Mouse (Mus musculus): ENCODE results near the gene Zfp653. TPM values are rescaled to one million over a fixed set of nuclear protein-coding genes. Genes with fewer than 3 reads are reported as not detected.

The Zfp653 gene
- 0.16 TPM for polyA plus RNA-seq (2014; fragmentation: Illumina TruSeq; extraction: RNeasy Lipid Tissue Mini Kit (QIAGEN cat#74804); ENCODE audit: low read depth, low replicate concordance)

DNA sequence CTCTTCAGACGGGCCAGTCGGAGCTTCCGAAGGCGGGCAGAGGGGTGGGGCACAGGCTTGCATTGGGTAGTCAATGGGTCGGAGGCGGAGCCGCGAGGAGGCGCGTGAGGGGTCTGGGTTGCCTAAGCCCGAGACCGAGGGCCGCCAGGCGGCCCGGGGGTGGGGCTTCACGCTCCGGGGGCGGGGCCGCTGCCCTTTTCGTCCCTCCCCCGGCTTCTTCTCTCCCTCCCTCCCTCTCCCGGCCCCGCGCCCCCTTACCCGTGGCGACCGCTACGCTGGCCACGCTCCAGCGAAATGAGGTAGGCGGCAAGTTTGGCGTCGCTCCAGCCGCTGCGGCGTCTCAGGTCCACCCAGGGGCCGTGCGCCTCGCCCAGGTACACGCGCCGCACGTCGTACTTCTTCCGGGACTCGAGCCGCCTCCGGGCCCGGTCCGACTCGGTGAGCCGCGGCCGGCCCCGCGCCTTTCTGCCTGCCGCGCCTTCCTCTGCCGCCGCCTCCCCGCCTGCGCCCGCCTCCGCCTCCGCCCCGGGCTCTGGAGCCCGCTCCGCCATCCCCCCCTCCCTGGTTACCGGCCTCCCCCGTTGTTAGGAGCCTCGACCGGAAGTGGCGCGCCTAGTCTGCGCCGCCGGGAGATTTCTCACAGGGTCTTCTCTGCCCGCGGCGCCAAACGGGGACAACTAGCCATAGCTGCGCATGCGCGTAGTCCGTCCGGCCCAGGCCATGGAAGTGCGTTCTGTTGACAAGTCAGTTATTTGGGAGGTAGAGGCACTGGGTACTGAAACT, at the start of gene Zfp653, which contains the start of gene Gm49318:
Zfp653 (minus strand) TSS at position 586 of the 783 bp plus-strand sequence.
Gm49318 (minus strand) TSS at position 469 of the 783 bp plus-strand sequence.

GRCm38 (mm10) chr9:22116740-22117426, 45.7 kb upstream of the Zfp653 start, which contains the start of gene Elof1:
Gene Elof1, minus strand, starts transcription at chr9:22117172.

DNA sequence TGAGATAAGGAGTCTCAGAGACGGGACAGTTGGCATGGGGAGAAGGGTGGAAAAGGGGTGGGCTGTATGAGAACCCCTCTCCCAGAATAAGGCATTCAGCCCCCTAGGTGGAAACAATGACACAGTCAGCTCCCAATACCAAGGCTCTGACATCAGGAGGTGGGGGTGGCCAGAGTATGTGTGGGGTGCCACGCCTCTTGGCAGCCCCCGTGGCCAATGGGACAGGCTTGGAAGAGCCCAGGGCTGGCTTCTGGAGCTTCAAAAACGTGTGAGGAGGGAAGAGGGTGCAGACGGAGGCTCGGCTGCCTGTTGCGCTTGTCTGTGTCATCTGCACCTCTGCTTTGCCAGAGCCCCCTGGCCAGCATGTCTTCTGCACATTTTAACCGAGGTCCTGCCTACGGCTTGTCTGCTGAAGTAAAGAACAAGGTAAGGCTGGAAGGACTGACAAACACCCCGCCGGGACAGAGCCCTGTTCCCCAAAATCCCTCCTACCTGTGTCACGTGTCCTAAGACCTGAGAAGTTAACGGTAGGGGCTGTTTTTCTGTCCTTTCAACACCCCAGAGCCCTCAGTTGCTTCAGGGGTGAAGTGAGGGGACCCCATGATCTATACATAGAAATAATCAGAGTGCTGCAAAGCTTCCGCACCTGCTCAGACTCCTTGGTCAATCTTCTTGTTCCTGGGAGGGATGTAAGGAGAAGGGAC, 28.0 kb upstream of the Zfp653 start, which contains the start of gene Cnn1:
Cnn1 (plus strand) TSS at position 224 of the 704 bp plus-strand sequence.

DNA sequence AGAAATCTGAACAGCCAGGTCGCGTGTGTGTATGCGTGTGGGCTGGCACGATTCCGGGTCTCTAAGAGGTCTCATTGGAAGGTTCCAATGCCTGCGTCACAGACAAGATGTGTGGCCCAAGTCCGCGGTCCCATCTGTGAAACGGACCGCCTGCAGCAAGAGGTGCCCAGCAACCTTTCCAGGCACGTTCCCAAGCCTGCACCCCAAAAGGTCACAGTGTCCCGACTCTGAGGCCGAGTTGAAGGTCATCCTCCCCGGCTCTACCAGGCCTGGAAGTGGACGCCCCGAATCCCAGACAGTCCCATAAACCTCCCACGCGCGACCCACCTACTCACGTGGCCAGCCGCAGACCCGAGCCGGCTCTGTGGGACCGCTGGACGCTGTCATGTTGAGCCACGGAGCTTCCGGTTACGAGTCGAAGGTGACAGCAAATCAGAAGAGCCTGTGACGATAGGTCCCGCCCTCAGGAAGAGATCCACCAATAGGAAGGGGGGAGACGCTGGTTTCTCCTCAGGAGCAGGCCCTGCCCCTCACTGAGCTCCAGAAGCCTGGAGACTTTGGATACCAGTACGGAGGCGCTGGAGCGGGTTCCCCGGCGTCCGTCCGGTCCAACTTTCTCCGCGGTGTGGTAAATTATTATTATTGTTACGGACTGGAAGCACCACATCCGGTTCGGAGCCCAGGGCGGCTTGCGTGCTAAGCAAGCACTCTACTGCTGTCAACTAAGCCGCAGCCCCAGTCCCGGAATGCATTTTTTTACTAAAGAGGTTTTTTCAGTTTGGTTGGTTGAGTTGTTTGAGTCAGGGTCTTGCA, 14.1 kb upstream of the Zfp653 start, which contains the start of gene Ecsit:
Ecsit (minus strand) TSS at position 417 of the 813 bp plus-strand sequence.

DNA sequence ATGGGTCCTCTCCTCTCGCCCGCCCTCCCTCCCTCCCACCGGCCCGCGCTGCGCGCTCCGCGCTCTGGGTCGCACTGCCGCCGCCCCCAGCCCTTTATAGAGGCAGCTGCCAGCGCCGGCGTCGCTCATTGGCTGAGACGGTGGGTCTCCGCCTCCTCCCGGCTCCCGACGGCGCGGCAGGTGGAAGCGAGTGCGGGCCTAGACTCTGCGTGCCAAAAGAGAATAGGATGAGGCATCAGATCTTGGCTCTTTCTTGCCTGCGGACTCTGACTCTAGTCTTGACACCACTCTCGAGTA, 19.3 kb downstream of the Zfp653 start, which contains the start of gene Elavl3:
Elavl3 (minus strand) TSS at position 66 of the 297 bp plus-strand sequence.

Other genes with a start within 250 kb of the Zfp653 start
- not detected for gene Angptl8, start 235.9 kb downstream of the Zfp653 start, polyA plus RNA-seq (2014; fragmentation: Illumina TruSeq; extraction: RNeasy Lipid Tissue Mini Kit (QIAGEN cat#74804); ENCODE audit: low read depth, low replicate concordance)
- 3.0 TPM for gene Dock6, start 218.7 kb downstream of the Zfp653 start, polyA plus RNA-seq (2014; fragmentation: Illumina TruSeq; extraction: RNeasy Lipid Tissue Mini Kit (QIAGEN cat#74804); ENCODE audit: low read depth, low replicate concordance)
- gene Rab3d, start 153.2 kb downstream of the Zfp653 start, polyA plus RNA-seq (2014; fragmentation: Illumina TruSeq; extraction: RNeasy Lipid Tissue Mini Kit (QIAGEN cat#74804); ENCODE audit: low read depth, low replicate concordance) = 1.9 TPM
- not detected for gene Ccdc159, start 143.9 kb downstream of the Zfp653 start, polyA plus RNA-seq (2014; fragmentation: Illumina TruSeq; extraction: RNeasy Lipid Tissue Mini Kit (QIAGEN cat#74804); ENCODE audit: low read depth, low replicate concordance)
- 0.97 TPM for gene Tmem205, start 143.8 kb downstream of the Zfp653 start, polyA plus RNA-seq (2014; fragmentation: Illumina TruSeq; extraction: RNeasy Lipid Tissue Mini Kit (QIAGEN cat#74804); ENCODE audit: low read depth, low replicate concordance)
- not detected for gene Plppr2, start 134.3 kb downstream of the Zfp653 start, polyA plus RNA-seq (2014; fragmentation: Illumina TruSeq; extraction: RNeasy Lipid Tissue Mini Kit (QIAGEN cat#74804); ENCODE audit: low read depth, low replicate concordance)
- 6.1 TPM for gene Swsap1, start 115.6 kb downstream of the Zfp653 start, polyA plus RNA-seq (2014; fragmentation: Illumina TruSeq; extraction: RNeasy Lipid Tissue Mini Kit (QIAGEN cat#74804); ENCODE audit: low read depth, low replicate concordance)
- not detected for gene Epor, start 107.9 kb downstream of the Zfp653 start, polyA plus RNA-seq (2014; fragmentation: Illumina TruSeq; extraction: RNeasy Lipid Tissue Mini Kit (QIAGEN cat#74804); ENCODE audit: low read depth, low replicate concordance)
- 2.5 TPM for gene Rgl3, start 81.9 kb downstream of the Zfp653 start, polyA plus RNA-seq (2014; fragmentation: Illumina TruSeq; extraction: RNeasy Lipid Tissue Mini Kit (QIAGEN cat#74804); ENCODE audit: low read depth, low replicate concordance)
- not detected for gene Ccdc151, start 68.7 kb downstream of the Zfp653 start, polyA plus RNA-seq (2014; fragmentation: Illumina TruSeq; extraction: RNeasy Lipid Tissue Mini Kit (QIAGEN cat#74804); ENCODE audit: low read depth, low replicate concordance)
- 7.0 TPM for gene Prkcsh, start 68.6 kb downstream of the Zfp653 start, polyA plus RNA-seq (2014; fragmentation: Illumina TruSeq; extraction: RNeasy Lipid Tissue Mini Kit (QIAGEN cat#74804); ENCODE audit: low read depth, low replicate concordance)
- gene Elavl3, start 19.4 kb downstream of the Zfp653 start, polyA plus RNA-seq (2014; fragmentation: Illumina TruSeq; extraction: RNeasy Lipid Tissue Mini Kit (QIAGEN cat#74804); ENCODE audit: low read depth, low replicate concordance) = 0.16 TPM
- gene Gm49318, start 117 bp downstream of the Zfp653 start, polyA plus RNA-seq (2014; fragmentation: Illumina TruSeq; extraction: RNeasy Lipid Tissue Mini Kit (QIAGEN cat#74804); ENCODE audit: low read depth, low replicate concordance) = not detected
- 8.3 TPM for gene Ecsit, start 14.1 kb upstream of the Zfp653 start, polyA plus RNA-seq (2014; fragmentation: Illumina TruSeq; extraction: RNeasy Lipid Tissue Mini Kit (QIAGEN cat#74804); ENCODE audit: low read depth, low replicate concordance)
- 5.1 TPM for gene Cnn1, start 27.8 kb upstream of the Zfp653 start, polyA plus RNA-seq (2014; fragmentation: Illumina TruSeq; extraction: RNeasy Lipid Tissue Mini Kit (QIAGEN cat#74804); ENCODE audit: low read depth, low replicate concordance)
- gene Elof1, start 45.8 kb upstream of the Zfp653 start, polyA plus RNA-seq (2014; fragmentation: Illumina TruSeq; extraction: RNeasy Lipid Tissue Mini Kit (QIAGEN cat#74804); ENCODE audit: low read depth, low replicate concordance) = 7.7 TPM
- 3.6 TPM for gene Acp5, start 64.3 kb upstream of the Zfp653 start, polyA plus RNA-seq (2014; fragmentation: Illumina TruSeq; extraction: RNeasy Lipid Tissue Mini Kit (QIAGEN cat#74804); ENCODE audit: low read depth, low replicate concordance)
- gene Pigyl, start 85.5 kb upstream of the Zfp653 start, polyA plus RNA-seq (2014; fragmentation: Illumina TruSeq; extraction: RNeasy Lipid Tissue Mini Kit (QIAGEN cat#74804); ENCODE audit: low read depth, low replicate concordance) = 4.6 TPM
- 0.20 TPM for gene Zfp872, start 116.7 kb upstream of the Zfp653 start, polyA plus RNA-seq (2014; fragmentation: Illumina TruSeq; extraction: RNeasy Lipid Tissue Mini Kit (QIAGEN cat#74804); ENCODE audit: low read depth, low replicate concordance)
- gene Zfp809, start 154.3 kb upstream of the Zfp653 start, polyA plus RNA-seq (2014; fragmentation: Illumina TruSeq; extraction: RNeasy Lipid Tissue Mini Kit (QIAGEN cat#74804); ENCODE audit: low read depth, low replicate concordance) = 66.2 TPM
- 0.97 TPM for gene Zfp599, start 188.5 kb upstream of the Zfp653 start, polyA plus RNA-seq (2014; fragmentation: Illumina TruSeq; extraction: RNeasy Lipid Tissue Mini Kit (QIAGEN cat#74804); ENCODE audit: low read depth, low replicate concordance)
- gene Zfp810, start 236.3 kb upstream of the Zfp653 start, polyA plus RNA-seq (2014; fragmentation: Illumina TruSeq; extraction: RNeasy Lipid Tissue Mini Kit (QIAGEN cat#74804); ENCODE audit: low read depth, low replicate concordance) = 46.8 TPM

Measured in kidney, adult 10 weeks (tissue).